Mouse (Mus musculus): ENCODE measurements at regions not wholly inside any gene's neighbourhood (a gene's known extent, or its start where the extent isn't known, plus 50 kb on each side); places are given as distances from the start of the nearest gene placed in this dataset.
"Not testable (repeated sequence)": the region's sequence is repeated elsewhere in the genome, so short reads cannot be mapped to it uniquely, and the experiment has no call there.

GRCm38 (mm10) chr9:32947221-32947620, 311.2 kb downstream of the Ets1 start:
- no peak for DNase-seq

GRCm38 (mm10) chr9:32949036-32949435, 313.0 kb downstream of the Ets1 start:
- no peak for DNase-seq

GRCm38 (mm10) chr9:32958716-32959115, 322.7 kb downstream of the Ets1 start:
- DNase-seq, result no peak

- DNase-seq, result not testable (repeated sequence)
Measured at GRCm38 (mm10) chr9:32959468-32959867, 323.4 kb downstream of the Ets1 start.

- DNase-seq, result no peak
Measured at GRCm38 (mm10) chr9:32962679-32963205, 326.7 kb downstream of the Ets1 start.

GRCm38 (mm10) chr9:32968446-32968845, 332.4 kb downstream of the Ets1 start:
- no peak for DNase-seq

- DNase-seq, result no peak
Measured at GRCm38 (mm10) chr9:32971421-32971820, 335.4 kb downstream of the Ets1 start.

- no peak for DNase-seq
Measured at GRCm38 (mm10) chr9:32971926-32972325, 335.9 kb downstream of the Ets1 start.

GRCm38 (mm10) chr9:32972431-32973052, 336.5 kb downstream of the Ets1 start:
- no peak for DNase-seq

GRCm38 (mm10) chr9:32977732-32978131, 341.7 kb downstream of the Ets1 start:
- no peak for DNase-seq

- no peak for DNase-seq
Measured at GRCm38 (mm10) chr9:32980846-32981245, 344.8 kb downstream of the Ets1 start.

GRCm38 (mm10) chr9:32983182-32983581, 347.2 kb downstream of the Ets1 start:
- no peak for DNase-seq

GRCm38 (mm10) chr9:32986836-32987673, 351.0 kb downstream of the Ets1 start:
- DNase-seq, result no peak

GRCm38 (mm10) chr9:32989006-32989405, 353.0 kb downstream of the Ets1 start:
- DNase-seq, result no peak

GRCm38 (mm10) chr9:32998323-32998722, 362.3 kb downstream of the Ets1 start:
- DNase-seq, result no peak

GRCm38 (mm10) chr9:33000691-33001164, 364.7 kb downstream of the Ets1 start:
- DNase-seq, result no peak

- no peak for DNase-seq
Measured at GRCm38 (mm10) chr9:33001165-33001949, 365.3 kb downstream of the Ets1 start.

- DNase-seq, result no peak
Measured at GRCm38 (mm10) chr9:33003880-33004279, 367.9 kb downstream of the Ets1 start.

GRCm38 (mm10) chr9:33004536-33004935, 368.5 kb downstream of the Ets1 start:
- no peak for DNase-seq

GRCm38 (mm10) chr9:33007456-33008063, 371.5 kb downstream of the Ets1 start:
- no peak for DNase-seq

GRCm38 (mm10) chr9:33011241-33011640, 375.2 kb downstream of the Ets1 start:
- DNase-seq, result no peak

- DNase-seq, result no peak
Measured at GRCm38 (mm10) chr9:33035401-33035800, 399.4 kb downstream of the Ets1 start.

Measured in cerebellum, adult 9-11 months (tissue).